Mouse (Mus musculus) embryo, embryonic 11.5 days (tissue): ENCODE results near the gene Rora.

ENCODE experiments used
- DNase-seq: peaks from one replicate; pipeline ENCODE4 v3.0.0-alpha.2; 2012; ENCODE audit warnings: low read depth, low spot score

The Rora gene

GRCm38 (mm10) chr9:69306734-69307528, 653.3 kb downstream of the Rora start:
- no peak for DNase-seq

DNA sequence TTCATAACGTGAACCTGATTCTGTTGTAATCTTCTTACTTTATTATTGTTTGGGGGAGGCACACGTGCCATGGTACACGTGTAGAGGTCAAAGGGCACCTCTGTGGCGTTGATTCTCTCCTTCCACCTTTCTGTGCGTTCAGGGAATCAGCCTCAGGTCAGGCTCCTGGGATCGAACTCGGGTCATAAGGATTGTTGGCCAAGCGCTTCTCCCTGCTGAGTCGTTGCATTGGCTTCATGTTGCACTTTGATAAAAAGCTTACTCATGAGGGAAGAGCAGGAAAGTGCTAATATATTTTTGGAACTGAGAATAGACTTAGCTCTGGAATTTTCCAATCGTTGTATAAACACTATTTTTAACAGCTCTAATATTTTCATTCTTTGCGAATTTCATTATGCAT, 654.4 kb downstream of the Rora start:
- DNase-seq = no peak

DNA sequence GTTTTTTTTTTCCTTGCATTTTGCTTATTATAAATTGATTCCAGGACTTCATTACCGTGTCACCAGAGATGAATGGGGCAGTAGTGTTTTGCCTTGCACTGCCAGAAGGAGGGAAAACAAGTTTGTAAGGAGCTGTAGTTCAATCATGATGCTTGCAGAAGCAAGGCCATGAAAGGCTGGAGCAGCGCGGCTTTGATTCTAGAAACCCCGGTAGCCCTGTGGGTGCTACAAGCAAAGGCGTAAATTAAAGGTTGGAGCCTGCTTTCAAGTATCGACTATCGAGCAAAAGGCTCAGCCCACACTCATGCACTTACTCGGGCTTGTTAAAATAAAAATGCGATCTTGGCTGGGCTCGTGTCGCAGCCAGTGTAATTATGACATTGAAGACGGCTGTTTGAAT, 656.9 kb downstream of the Rora start:
- DNase-seq = no peak

DNA sequence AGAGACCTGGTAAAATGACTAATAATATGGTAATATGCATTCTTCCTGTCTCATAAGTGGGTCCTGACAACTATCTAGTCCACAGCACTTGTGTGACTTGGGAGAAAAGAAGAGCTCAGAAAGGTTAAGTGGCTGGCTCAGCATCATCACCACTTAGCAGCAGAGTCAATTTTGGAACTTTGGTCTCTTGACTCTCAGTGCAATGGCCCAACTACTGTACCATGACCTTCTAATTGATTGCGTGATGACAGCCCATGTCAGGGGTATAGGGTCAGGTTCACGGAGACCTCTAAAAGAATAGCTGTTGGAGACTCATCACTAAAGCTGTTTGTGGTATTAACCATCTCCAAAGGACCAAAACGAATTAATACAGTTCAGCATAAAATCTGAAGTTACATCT, 659.7 kb downstream of the Rora start:
- no peak for DNase-seq

GRCm38 (mm10) chr9:69314451-69315210, 661.0 kb downstream of the Rora start:
- DNase-seq = no peak

GRCm38 (mm10) chr9:69317527-69318115, 664.0 kb downstream of the Rora start:
- no peak for DNase-seq

GRCm38 (mm10) chr9:69319434-69319833, 665.8 kb downstream of the Rora start:
- DNase-seq = no peak

- no peak for DNase-seq
These were observed 666.5 kb downstream of the Rora start for GRCm38 (mm10) chr9:69319913-69320634.

GRCm38 (mm10) chr9:69320635-69321027, 667.0 kb downstream of the Rora start:
- DNase-seq = no peak

- no peak for DNase-seq
These were observed 668.4 kb downstream of the Rora start for GRCm38 (mm10) chr9:69321956-69322355.

DNA sequence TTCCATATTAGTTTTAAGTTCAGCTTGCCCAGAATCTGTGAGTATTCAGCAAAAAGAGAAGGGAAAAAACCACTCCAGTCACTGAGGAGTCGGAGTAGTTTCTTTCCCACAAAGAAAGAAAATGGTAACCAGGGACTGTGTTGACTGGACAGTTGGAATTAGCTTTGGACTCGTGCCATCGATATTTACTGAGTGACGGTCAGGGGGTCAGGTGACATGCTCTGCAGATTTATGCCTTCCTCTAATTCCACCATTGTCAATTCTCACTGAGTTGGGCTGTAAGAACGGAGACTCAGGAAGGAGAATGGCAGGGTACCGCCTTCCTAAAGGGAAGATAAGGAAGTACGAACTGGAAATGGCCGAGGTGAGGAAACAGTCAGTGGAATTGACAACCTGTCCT, 670.2 kb downstream of the Rora start:
- DNase-seq = no peak

- no peak for DNase-seq
These were observed 673.5 kb downstream of the Rora start for GRCm38 (mm10) chr9:69327077-69327476.

DNA sequence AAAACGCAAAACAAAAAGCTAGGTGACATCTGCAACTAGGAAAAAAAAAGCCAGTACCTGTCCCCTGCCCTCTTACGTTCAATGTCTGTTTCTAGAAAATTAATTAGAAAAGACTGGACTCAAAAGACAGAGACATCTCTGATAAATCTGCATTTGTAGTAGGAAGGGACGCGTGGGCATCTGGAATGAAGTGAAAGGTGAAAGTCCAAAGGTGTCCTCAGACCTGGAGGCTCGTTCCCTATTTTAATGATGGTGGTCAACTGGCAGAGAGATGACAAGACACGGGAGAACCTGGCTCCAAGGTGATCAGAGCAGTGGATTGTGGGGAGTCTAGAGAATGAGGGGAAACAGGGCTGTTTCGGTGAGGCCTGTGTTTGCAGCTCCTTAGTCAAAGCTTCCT, 674.0 kb downstream of the Rora start:
- DNase-seq = no peak

GRCm38 (mm10) chr9:69331790-69332189, 678.2 kb downstream of the Rora start:
- DNase-seq = no peak

GRCm38 (mm10) chr9:69332802-69333568, 679.4 kb downstream of the Rora start:
- no peak for DNase-seq

DNA sequence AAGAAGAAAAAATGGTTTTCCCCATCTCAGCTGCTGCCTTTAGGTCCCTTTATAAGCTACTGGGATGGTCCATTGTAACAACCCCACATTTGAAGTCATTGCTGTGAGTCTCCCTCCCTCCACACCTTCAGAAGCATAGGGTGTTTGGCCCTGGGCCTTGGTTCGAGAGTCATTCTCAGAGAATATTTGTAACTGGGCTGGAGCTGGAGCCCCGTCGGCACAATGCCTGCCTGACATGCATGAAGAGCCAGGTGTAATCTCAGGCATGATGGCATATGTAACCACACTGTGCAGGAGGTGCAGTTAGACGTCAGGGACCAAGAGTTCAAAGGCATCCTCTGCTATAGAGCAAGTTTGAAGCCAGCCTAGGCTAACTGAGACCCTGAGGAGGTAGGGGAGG, 680.1 kb downstream of the Rora start:
- no peak for DNase-seq

GRCm38 (mm10) chr9:69334106-69334505, 680.5 kb downstream of the Rora start:
- no peak for DNase-seq

DNA sequence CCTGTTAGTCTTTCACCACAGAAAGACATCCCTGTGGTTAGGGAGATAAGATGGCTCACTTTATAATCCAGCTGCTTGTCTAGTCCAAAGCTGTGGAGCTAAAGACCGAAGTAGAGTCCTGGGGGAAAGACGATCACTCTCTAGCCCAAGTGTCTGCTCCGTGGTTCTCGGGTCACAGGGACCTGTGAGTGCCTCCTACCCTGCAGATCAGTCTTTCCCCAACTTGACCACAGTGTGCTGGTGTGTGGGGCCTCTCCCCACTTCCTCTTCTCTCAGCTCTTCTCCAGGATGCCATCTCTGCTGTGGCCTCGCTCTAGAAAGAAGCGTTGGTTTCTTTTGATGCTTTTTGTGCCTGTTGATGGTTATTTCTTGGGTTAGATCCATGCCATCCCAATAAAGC, 682.5 kb downstream of the Rora start:
- DNase-seq = no peak

DNA sequence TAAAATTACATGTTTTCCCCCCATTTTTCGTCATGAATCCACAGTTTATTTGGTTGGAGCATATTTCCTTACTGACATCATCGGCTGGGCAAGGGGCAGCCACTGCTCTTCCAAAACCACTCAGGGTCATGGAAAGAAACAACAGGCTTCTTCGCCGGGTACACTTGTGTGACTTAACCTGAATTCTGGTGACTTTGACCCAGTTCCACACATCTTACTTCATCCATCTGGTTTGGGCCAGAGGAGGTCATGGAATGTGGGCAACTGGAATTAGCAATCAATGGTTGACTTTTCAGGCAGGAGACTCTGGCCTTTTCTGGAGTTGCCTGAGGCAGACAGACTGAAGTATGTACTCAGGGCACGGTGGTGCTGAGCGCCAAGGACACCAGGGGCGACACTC, 685.6 kb downstream of the Rora start:
- DNase-seq = no peak

DNA sequence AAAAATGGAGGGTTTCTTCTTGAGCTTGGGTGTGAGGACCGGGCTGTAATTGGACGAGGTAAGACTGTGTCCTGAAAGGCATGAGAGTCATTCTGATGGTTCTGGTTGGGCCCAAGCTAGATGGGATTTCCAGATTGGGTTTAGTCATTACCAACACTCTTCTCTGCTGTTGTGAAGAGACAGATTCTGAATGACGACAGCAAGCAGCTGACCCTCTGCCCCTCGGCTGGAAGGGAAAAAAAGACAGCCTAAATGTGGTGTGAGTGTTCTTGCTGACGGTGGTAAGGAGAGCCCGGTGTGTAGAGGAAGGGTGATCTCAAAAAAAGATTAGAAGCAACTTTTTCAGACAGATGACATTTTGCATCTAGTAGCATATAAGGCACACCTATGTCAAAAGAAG, 686.2 kb downstream of the Rora start:
- DNase-seq = no peak

- DNase-seq = no peak
These were observed 686.8 kb downstream of the Rora start for GRCm38 (mm10) chr9:69340421-69340820.
